Mouse (Mus musculus) olfactory bulb, adult 2 months (tissue): Measurements from ENCODE around the gene Ucp2. TPM values are rescaled to one million over a fixed set of nuclear protein-coding genes. Genes with fewer than 3 reads are reported as not detected.

Source experiments
- H3K27ac ChIP-seq: fragments of 200-500 bp; 2 replicates; pipeline ENCODE4 v1.5.1; 2012; ENCODE audit warnings: low read depth, low read length; ENCODE audit not compliant: insufficient read depth
- H3K4me1 ChIP-seq: fragments of 200-500 bp; 2 replicates; pipeline ENCODE4 v1.6.1; 2012; ENCODE audit warnings: low read length; ENCODE audit not compliant: control insufficient read depth, insufficient read depth
- H3K4me3 ChIP-seq: fragments of 200-500 bp; 2 replicates; pipeline ENCODE4 v1.5.1; 2012; ENCODE audit warnings: mild to moderate bottlenecking, low read depth, low read length, moderate library complexity; ENCODE audit not compliant: insufficient read depth
- CTCF ChIP-seq: fragments of 200-500 bp; IDR thresholded peaks from 2 replicates; pipeline ENCODE4 v1.5.1; 2012; ENCODE audit warnings: low read depth, mild to moderate bottlenecking, low read length, moderate library complexity; ENCODE audit not compliant: insufficient read depth
- POLR2A ChIP-seq: fragments of 200-500 bp; IDR thresholded peaks from 2 replicates; pipeline ENCODE4 v1.6.1; 2012; ENCODE audit warnings: mild to moderate bottlenecking, low read depth, low read length, moderate library complexity; ENCODE audit not compliant: insufficient read depth
- WGBS: fragments of 180-500 bp; shearing (Covaris S2); methylation state at CpG from one replicate; pipeline ENCODE4 v1.1.7; 2018; 5-methylcytosine and 5-hydroxymethylcytosine counted together
- polyA plus RNA-seq: library from polyadenylated mRNA; stranded (reverse); fragments of >200 nt; gene quantifications from 2 replicates; pipeline ENCODE4 v1.2.4, GENCODE M21; 2012; ENCODE audit warnings: low replicate concordance; ENCODE audit not compliant: missing spikeins, insufficient read depth, insufficient read length

Ucp2 gene
- polyA plus RNA-seq, 1 experiment: 487 TPM

DNA sequence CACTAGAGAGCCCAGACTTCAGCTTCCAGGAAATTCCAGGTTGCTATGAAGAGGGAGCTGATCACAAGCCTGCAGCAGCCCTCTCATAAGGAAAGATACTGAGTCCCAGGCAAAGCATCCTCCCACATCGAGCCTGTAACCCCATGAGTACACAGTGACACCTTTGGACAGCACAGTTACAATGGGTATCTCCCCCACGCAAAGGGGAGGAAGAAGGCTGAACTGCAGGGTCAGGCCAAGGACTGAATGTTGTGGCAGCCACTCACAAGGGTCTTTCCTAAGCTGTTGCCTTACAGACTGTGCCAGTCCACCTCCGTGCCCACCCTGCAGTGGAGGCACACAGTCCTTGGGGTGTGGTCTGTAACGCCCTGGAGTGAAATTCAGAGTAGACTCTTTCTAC, 13.4 kb downstream of the Ucp2 start:
- Histone ChIP-seq H3K4me3 (no peak overlapping the region), H3K4me1 (no peaks in the 10 kb centered on the region; the same call in 1 of the 2 replicates), H3K27ac (no peak overlapping the region)
- no peak for TF ChIP-seq POLR2A
- no peak for TF ChIP-seq CTCF
- WGBS: 77% methylated on average over 4 of the region's 4 CpGs

DNA sequence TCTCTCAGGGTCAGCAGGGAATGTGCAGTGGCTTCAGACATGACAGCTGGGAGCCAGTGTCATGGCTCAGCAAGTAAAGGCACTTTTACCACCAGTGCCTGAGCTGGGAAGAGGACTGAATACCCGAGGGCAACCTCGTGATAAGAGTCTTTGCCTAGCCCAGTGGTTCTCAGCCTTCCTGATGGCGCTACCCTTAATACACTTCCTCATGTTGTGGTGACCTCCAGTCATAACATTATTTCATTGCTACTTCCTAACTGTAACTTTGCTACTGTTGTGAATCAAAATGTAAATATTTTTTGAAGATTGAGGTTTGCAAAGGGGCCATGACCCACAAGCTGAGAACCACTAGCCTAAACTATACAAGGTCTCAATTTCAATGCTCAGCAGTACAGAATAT, 15.5 kb downstream of the Ucp2 start:
- no peak overlapping the region for H3K4me3 ChIP-seq
- TF ChIP-seq CTCF: no peak
- no peak for TF ChIP-seq POLR2A
- no peaks in the 10 kb centered on the region for H3K4me1 ChIP-seq
- 90% methylated on average over 3 of the region's 3 CpGs for WGBS
- no peak overlapping the region for H3K27ac ChIP-seq

DNA sequence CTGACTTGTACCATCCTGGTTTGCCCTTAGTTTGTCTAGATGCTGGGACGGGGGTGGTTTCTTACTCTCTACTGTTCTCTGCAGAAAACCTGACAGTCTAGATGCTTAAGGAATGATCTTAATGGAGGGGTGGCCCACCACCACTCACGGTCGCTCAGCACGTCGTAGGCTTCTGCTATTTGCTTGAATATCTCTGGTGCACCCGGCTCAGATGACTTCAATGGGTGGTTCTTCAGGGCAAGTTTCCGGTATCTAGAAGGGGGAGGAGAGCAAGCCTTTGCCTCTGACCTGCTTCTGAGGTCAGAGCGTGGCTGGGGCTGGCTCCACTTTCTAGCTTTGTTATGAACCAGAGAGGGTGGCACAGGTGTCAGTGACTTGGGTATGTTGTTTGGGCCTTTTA, 18.5 kb downstream of the Ucp2 start:
- H3K27ac ChIP-seq: no peak overlapping the region
- H3K4me3 ChIP-seq: no peak overlapping the region
- TF ChIP-seq POLR2A: no peak
- no peak for TF ChIP-seq CTCF
- 88% methylated on average over 8 of the region's 8 CpGs for WGBS
- H3K4me1 ChIP-seq: no peaks in the 10 kb centered on the region

DNA sequence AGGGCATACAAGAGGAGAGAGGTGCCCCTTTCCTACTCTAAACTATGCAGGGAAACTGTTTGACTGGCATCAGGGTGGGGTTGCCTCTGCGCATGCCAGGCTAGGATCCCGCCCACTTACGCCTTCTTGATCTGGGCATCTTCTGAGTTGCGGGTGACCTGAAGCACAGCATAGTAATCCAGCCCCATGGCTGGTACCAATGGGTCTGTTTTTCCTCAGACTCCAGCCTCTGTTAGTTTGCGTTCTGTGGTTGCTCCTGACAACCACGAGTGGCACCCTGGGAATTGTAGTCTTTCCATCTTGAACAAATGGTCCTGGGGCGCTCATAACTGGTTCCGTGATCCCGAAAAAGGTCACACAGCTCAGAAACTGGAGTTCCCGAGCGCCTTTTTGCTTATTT, 21.4 kb downstream of the Ucp2 start, which contains the start of gene Dnajb13:
Dnajb13 (minus strand) TSS at position 388 of the 400 bp plus-strand sequence.
- Histone ChIP-seq H3K27ac (no peak within 1 kb of the TSS), H3K4me3 (no peak within 1 kb of the TSS), H3K4me1 (no peaks in the 10 kb centered on the region)
- WGBS: 38% methylated on average over 11 of the region's 11 CpGs
- no peak for TF ChIP-seq POLR2A
- TF ChIP-seq CTCF: no peak

DNA sequence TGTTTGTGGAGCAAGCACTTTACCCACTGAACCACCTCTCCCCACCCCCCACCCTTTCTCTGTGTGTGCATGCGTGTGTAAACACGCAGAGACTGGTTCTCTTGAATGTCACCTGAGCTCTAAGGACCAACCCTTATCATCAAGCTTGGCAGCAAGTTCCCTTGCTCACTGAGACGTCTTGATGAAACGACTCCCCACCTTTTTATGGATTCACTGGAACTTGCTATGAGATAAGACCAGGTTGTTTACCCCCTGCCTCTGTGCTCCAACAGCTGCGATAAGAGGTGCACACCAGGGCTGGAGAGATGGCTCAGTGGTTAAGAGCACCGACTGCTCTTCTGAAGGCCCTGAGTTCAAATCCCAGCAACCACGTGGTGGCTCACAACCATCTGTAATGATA, 27.1 kb downstream of the Ucp2 start:
- H3K4me3 ChIP-seq: no peak overlapping the region
- TF ChIP-seq POLR2A (no peak), CTCF (no peak)
- 71% methylated on average over 7 of the region's 7 CpGs for WGBS

DNA sequence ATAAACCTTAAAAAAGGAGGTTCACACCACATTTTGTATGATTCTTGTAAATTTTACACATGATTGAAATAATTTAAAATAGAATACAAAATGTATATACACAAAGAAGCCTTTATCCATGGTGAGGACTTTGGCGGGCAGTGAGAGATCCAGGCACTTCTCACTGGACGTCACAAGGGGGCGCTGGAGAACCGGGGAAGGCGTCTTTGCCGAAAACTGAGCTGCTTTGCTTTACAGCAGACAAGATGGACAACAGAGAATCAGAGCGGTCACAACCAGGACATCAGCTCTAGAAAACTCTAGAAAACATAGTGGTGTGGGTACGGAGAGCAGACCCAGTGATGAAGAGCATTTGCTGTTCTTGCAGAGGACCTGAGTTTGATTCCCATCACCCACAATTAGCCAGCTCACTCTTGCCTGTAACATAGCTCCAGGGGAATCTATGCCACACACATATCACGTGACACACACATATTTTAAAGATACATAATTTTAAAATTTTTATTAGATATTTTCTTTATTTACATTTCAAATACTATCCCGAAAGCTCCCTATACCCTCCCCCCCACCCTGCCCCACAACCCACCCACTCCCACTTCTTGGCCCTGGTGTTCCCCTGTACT, 27.6 kb downstream of the Ucp2 start:
- 20% methylated on average over 10 of the region's 10 CpGs for WGBS
- H3K27ac ChIP-seq: no peak overlapping the region
- no peak overlapping the region for H3K4me3 ChIP-seq
- H3K4me1 ChIP-seq: no peaks in the 10 kb centered on the region
- TF ChIP-seq POLR2A: no peak
- TF ChIP-seq CTCF: peak; percentile 88

More for the DNA sequence above, 27.1 kb downstream of the Ucp2 start:
- Histone ChIP-seq H3K4me1 (no peaks in the 10 kb centered on the region), H3K27ac (no peak overlapping the region)

DNA sequence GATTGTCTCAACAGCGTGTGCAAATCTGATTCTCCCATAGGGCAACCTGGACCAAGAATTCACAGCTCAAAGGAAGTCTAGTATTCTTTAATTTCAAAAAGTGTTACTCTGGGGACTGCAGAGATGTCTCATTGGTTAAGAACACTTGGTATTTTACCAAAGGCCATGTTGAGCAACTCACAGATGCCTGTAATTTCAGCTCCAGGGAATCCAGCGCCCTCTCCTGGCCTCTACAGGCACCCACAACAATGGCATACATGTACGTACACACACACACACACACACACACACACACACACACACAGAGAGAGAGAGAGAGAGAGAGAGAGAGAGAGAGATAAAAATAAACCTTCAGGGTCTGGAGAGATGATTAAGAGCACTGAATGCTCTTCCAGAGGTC, 29.1 kb downstream of the Ucp2 start:
- H3K27ac ChIP-seq: no peak overlapping the region
- 81% methylated on average over 3 of the region's 3 CpGs for WGBS
- H3K4me3 ChIP-seq: no peak overlapping the region
- H3K4me1 ChIP-seq: no peaks in the 10 kb centered on the region
- TF ChIP-seq CTCF (no peak), POLR2A (no peak)

DNA sequence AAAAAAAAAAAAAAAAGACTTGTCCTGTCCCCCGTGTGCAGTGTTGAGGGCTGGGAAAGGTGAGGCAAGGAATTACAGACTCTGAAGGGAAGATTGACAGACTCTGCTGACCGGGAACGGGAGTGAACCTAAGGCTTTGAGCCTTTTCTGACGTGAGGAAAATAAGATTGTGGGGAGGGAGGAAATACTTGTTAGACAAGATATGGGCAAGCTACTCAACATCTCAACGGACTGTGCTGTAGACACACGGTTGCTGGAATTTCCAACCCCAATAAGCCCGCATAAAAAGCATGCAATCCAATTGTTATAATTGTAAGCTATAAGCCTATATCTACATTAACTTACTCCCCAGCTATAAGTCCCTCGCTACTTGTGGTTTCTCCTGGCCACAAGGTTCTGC, 31.5 kb downstream of the Ucp2 start:
- no peaks in the 10 kb centered on the region for H3K4me1 ChIP-seq
- 78% methylated on average over 8 of the region's 8 CpGs for WGBS
- no peak for TF ChIP-seq POLR2A
- no peak overlapping the region for H3K4me3 ChIP-seq
- H3K27ac ChIP-seq: no peak overlapping the region

DNA sequence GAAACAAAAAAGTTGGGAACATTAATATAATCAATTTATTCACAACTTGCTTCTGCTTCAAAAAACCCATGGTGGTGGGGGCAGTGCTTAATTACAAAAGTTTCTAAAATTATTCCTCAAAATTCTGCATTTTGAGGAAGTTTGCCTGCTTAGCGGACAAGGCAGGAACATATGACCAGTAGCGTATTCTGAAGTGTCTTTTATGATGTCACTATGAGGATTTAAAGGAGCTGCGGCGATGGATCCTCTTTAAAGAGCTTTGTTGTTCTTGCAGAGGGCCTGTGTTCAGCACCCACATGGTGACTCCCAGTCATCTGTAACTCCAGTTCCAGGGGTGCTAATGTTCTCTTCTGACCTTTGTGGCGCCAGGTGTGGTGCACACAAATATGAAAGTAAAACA, 37.6 kb downstream of the Ucp2 start:
- no peaks in the 10 kb centered on the region for H3K4me1 ChIP-seq
- no peak overlapping the region for H3K27ac ChIP-seq
- TF ChIP-seq POLR2A: no peak
- no peak for TF ChIP-seq CTCF
- 96% methylated on average over 5 of the region's 5 CpGs for WGBS
- H3K4me3 ChIP-seq: no peak overlapping the region

DNA sequence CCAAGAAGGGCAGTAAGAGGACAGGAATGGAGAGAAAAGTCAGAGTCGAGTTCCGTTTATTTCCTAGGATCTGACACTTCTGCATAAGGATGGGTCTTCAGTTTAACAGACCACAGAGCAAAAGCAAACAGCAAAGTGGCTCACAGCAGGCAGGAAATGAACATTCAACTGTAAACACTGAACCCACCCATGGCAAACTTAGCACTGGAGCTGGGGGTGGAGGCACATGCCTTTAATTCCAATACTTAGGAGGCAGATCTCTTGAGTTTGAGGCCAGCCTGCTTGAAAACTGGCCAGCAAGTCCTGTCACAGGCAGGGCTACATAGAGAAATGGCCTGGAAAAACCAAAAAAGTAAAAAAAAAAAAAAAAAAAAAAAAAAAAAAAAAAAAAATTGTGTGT, 40.4 kb downstream of the Ucp2 start:
- Histone ChIP-seq H3K4me3 (no peak overlapping the region), H3K27ac (no peak overlapping the region), H3K4me1 (no peaks in the 10 kb centered on the region)
- 77% methylated on average over 2 of the region's 2 CpGs for WGBS
- no peak for TF ChIP-seq POLR2A
- TF ChIP-seq CTCF: no peak
